Mouse (Mus musculus): ENCODE data around the gene Grik5.

The Grik5 gene

DNA sequence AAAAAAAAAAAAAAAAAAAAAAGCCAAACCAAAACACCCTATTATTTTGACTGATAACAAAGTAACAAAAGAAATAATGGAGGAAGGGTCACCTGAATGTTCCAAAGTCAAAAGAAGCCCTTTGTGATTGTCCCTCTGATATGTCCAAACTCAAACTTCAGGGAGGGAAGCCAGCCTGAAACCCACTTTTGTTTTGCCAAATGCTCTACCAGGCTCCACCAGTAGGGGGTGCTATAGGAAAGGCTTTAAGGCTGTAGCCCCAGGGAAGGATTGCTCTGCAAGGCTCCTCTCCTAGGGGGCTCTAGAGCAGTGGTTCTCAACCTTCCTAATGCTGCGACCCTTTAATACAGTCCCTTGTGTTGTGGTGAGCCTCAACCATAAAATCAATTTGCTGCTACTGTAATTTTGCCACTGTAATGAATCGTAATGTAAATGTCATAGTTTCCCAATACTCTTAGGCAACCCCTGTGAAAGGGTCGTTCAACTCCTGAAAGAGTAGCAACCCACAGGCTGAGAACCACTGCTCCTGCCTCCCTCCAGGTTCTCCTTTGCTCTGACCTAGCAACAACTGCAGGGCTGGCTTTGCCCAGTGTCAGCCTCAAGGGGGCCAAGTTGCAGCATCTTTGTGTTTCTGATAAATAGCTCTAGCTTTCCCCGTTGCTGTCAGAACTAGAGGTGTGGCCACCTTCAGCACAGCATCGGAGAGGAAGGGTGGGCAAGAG lies 42.0 kb downstream of the Grik5 start:
- peak; percentile 54 to 81 for DNase-seq

DNA sequence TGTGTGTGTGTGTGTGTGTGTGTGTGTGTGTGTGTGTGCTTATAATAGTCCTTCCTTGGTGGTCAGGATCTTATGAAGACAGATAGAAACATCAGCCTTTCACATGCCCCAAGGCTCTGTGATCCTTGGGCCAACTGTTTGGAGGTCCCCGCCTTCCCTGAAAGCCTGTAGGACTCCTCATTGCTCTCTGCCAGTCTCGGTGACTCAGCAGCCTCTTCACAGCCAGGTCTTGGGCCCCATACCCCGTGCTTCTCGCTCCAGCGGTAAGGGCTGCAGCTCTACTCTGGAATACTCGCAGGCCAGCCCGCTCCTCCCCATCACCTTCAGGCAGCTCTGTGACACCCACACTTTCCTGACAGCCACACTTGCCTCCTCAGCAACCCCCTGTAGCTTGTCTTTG lies 45.7 kb downstream of the Grik5 start:
- no peak for DNase-seq

DNA sequence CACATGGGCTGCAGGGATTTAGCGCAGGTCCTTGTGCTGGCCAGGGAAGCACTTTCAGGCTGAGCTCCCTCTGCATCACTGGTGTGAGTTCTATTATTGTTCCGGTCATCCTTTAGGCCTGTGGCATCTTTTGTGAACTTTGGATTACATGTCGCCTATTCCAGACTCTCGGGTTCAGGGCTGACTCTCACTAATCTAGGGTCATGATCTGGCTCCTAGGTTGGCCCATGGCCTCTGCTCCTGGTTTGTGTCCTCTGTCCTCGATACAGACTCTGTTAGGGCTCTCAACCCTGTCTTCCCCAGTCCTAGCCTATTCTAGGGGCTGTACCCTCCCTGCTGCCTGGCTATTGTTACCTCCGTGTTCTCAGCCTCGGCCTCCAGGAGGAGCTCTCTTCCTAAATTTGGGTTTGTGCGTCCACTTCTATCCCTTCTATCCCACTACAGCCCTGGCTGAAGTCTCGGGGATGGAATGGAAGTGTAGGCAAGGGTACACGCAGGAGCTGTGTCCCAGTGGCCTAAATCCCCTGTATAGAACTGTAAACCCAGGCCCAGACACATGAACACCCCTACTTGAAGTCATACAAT lies 46.2 kb downstream of the Grik5 start:
- peak in 1 of 2 experiments; percentile 34 for DNase-seq

DNA sequence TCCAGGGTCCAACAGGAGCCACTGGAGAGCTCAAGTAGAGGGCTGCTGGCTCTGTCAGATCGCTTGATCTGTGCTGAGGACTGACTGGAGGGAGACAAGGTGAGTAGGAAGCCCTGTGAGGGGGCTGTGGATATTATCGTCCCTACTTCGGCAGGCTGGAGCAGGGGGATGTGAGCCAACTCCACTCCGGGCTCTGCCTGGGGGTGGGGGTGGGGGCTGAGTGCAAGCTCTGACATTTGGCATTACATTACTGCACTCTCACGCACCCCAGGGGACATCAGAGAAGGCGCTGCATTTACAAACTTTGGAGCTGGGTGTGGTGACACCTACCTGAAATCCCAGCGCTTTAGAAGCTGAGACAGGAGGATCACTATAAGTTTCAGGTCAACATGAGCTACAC lies 60.6 kb downstream of the Grik5 start:
- DNase-seq: no peak

DNA sequence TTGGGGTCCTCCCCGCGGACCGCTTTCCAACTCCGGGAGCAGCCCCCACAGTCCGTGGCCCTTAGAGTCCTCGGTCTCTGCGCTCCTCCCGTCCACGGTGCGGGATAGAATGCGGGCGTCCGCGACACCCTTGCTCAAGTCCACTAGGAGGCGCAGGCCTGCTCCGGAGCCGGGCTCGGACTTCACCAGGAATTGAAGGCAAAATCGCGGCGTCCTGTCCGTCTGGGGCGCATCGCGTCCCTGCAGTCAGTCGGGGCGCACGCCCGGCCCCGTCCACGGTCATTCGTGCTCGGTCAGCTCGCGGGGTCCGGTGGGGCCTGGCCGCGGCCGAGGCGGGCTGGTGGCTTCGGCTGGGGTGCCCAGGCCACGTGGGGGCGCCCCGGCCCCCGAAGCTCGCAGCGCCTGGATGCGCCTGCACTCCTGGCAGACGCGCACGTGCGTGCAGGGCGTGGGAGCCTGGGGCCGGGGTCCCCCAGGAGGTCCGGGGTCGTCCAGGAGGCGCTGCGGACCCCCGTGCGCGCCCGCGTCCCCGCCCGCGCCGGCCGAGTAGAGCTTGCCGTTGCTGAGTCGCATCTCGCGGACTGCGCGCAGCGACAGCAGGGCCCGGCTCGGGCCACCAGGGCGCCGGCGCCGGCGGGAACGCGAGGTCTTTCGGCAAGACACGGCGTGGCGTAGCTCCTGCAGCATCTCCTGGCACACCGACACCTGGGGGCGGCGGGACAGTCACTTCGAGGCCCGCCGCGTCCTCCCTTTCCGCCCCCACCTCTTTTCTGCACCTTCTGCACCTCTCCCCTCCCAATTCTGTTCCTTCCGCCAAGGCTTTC lies 61.8 kb downstream of the Grik5 start:
- DNase-seq: peak; percentile 43 to 46

DNA sequence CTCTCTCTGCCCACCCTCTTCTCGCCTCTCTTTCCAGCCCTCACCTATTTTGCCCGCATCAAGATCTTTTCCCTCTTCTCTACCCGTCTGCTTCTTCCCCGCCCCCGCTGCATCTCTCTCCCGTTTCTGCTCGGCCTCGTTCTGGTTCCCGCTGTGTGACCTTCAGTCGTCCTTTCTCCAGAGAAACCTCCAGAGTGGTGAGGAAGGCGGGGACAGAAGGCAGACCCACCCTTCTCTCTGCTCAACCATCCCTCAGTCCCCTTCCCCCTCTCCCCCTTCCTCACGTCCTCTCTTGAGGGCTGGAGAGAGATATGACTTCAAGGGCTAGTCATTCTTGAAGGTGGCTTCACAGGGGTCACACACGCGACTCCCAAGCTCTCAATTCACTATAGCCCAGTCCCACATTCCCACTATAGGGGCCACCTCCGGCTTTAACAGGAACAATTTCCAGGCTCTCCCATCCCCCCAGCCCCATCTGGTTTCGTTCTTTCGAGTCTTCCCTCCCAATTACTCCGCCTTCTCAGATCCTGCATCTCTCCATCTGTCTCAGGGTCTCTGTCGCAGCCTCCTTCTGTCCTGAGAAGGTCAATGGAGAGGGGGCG lies 62.9 kb downstream of the Grik5 start:
- no peak for DNase-seq

DNA sequence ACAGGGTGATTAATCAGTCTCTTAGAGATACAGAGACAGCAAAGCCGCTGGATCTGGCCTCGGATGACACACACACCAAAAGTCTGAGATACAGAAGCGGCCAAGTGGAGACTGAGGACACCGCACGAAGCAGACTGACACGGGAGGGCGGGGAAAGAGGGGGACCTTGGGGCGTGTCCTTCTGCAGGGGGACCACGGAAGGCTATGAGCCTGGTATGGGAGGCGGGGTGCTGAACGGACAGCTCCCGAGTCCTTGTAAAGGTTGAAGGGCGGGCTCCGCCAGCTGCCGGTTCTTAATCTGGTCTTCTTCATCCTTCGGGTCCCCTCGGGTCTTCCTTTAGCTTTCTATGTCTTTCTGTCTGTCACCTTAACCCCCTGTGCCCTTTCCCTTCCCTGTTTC lies 63.5 kb downstream of the Grik5 start:
- DNase-seq: peak; percentile 71 to 76

DNA sequence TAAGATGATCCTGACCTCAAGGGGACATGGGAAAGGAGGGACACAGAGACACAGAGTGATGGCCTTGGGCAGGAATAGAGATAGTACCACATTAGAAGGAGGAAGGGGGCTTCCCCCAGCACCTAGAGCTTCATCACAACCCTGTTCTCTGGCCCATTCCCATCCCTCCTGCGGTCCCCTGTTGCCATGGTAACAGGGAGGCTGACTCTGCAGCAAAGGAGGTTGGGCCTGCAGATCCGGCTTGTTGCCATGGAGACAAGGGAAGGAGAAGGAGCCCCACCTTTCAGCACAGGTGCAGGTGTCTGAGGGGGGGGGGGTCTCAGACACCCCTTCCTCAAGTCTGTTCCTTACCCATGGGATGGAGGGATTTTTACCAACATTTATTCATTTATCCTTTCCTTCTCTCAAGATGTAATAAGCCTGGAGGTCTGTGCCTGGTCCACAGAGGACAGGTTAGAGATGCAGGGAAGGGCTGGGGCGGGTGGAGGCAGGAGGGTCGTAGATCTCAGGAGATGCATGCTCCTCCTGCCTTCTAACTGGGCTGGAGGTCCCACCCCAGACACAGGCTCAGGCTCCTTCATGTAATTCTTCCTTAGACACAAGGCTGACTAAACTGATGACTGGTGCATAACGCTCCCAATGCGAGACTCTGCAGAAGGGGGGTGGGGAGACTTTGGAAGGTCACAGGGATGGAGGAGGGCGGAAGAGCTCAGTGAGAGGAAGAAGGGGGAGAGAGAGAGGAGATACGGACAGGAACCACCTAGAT lies 64.4 kb downstream of the Grik5 start:
- no peak for DNase-seq

DNA sequence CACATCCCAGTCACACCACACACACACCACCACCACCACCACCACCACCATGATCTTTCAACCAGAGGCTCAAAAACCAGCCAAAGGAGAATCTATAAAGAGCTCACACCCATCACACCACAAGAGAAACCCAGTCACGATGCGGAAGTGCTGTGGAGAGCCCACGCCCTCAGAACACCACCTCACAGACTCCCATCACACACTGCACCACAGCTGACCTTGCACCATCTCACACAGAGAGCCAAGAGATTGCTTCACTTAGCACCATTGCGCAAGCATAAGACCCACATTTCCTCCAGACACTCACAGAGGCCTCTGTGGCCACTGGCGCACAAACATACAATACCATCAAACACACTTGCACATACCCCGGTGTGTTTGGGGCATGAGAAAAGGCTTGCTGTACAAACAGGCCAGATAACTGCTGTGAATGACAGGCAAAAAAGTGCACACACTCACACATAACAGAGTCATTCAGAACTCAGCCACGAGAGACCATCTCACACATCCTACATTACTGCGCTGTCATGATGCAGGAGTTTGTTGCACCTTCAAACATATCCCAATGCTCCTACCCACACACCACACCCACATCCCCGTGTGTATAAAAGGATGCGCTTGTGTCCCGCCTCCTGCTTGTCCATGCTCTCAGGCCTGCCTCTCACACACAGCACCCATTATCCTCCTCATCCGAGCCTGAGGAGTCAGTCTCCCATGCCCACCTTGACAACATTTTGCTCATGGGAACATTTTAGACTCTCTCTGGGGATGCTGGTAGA lies 65.4 kb downstream of the Grik5 start:
- DNase-seq: no peak

DNA sequence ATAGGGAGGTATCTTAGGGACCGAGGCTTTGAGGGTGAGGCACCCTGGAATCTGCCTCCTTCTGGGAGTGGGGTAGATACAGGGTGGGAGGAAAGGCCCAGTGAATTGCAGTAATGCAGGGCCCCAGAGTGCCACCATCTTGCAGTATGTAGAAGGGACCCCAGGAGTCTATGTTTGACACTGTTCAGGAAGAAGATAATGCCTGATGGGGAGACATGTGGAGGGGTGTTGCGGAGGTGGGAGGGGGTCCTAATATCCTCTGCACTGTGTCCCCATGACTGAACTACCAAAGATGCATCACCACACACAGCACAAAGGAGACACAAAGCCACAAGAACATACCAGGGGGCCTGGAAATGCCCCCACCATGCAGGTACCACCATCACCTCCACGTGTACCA lies 66.0 kb downstream of the Grik5 start:
- peak in 1 of 2 experiments; percentile 20 for DNase-seq

DNA sequence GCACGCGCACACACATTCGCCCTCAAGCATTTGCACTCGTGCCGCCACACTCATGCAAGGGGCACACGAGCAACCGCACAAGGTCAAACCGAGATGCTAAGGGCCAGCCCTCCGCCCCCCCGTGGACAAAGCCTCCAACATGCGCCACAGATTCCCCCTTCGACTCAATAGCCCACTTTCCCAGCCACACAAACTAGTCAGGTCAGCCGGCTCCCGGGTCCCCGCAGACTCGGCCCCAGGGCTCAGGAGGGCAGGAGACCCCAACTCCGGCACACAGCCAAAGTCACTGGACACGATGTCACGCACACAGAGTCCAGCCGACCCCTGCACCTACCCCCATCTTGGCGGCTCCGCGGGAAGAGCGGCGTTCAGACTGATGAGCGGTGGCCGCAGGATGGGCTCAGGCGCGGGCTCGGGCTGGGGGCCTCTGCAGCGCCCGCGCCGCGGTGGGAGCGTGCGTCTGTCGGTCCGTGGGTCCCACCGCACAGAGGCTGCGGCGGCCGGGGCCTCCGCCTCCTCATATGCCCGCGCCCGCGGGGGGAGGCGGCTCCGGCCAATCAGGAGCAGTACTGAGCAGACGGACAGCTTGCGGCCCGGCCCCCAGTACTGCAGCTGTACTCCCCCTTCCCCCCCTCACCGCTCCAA lies 66.6 kb downstream of the Grik5 start, which contains the start of gene Atp1a3:
Atp1a3 (minus strand) TSS at position 538 of the 645 bp plus-strand sequence.
- no peak for DNase-seq

DNA sequence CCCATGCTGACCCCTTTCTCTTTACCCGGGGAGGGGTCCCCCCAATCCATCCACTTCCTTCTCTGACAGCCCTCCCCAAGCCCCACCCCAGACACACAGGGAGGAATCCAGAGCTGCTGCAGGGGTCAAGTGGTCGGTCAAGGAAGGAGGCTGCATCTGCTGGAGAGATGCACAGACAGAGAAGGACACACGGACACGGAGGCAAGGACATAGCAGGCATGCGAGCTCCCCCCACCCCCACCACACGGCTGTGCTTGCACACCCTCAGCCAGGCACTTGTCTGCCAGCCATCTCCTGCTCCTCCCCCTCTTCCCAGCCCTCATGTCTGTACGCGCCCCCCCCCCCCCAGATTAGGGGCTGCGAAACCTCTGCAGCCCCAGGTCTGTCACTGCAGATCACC lies 67.3 kb downstream of the Grik5 start:
- no peak for DNase-seq

DNA sequence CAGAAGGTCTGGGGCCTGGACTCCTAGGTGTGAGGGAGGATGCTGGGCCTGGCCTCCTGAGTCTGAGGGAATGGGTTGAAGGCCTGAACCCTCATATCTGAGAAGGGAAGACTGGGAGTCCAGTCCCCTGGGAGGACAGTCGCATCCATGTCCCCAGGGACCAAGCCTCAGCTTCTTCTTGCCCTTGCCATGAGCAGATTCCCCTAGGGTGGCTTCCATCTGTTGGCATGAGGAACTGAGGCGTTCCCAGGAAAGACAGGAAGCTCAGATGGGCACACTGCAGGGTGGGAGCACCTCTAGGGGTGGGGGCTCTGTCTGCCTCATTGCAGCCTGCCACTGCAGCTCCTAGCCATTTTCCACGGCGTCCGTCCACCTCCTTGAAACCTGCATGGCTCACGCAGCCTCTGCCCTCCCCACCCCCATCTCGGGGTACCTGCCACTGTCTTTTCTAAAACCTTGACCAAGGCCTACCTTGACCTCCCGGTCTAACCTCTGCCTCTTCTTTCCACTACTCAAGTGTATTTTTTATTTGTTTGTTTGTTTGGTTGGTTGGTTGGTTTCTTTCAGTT lies 68.2 kb downstream of the Grik5 start:
- no peak for DNase-seq

DNA sequence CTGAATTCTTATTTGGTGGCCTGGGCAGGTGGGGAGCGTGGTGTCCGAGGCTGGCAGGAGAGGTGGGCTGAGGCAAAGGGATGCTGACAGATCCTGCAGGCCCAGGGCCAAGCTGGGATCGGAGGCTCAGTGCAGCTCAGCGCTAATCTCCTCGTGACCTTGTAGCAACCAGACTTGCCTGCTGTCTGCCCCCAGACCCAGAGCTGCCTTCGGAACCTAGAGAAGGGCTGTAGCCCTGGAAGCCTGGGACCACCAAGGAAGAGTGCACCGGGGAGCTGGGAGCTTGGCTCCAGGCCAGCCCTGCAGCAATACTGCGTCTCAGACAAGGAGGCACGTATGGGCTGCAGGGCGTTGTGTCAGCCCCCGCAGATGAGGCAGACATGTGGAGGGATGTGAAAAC lies 68.9 kb downstream of the Grik5 start:
- no peak for DNase-seq

DNA sequence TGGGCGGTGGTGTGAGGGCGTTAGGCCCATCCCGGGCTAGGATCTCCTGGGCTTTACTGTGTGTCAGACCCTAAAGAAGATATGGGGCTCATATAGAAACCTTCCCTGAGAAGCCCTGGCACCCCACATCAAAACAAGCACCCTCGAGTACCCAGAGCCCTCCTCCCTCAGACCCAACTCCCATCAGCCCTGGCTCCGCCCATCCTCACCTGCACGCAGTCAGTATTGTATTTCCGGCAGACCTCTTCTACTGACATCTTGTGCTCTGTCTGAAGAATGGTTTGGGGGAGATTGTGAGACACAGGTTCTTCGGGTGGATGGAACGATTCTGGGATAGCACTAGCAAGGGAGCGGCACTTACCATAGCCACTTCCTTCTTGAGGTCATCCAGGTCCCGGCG lies 71.4 kb downstream of the Grik5 start:
- no peak for DNase-seq

DNA sequence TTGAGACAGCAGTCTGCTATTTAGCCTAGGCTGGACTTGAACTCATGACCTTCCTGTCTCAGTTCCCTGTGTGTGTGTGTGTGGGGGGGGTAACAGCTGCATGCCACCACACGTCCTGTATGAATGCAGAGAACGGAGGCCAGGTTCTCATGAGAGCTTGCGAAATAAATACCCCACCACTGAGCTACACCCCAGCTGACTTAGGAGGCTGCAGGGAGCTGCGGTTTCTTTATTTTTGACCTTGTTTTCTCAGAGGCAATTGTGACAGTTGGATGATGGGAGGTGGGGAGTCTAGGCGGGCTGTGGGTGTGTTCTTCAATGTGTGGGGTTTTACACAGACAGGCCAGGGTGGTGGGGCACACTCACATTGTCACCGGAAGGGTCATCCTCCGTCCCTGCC lies 71.9 kb downstream of the Grik5 start:
- DNase-seq: no peak

DNA sequence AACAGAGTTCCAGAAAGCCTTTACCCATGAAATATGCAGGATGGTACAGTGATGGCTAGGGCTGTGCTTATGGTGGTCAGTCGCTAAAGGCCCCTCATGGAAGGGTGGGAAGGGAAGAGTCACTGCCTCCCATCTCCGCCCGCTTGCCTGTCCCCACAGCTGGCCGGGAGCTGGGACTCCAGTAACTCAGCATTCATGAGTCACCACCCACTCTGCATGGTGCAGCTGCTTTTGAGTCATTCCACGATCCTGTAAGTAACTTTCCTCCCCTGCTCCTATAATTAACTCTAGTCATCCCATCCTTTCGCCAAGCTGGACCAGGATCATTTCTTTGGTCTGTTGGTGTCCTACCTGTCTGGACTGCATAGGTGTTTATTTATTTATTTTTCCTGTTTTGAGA lies 79.1 kb downstream of the Grik5 start:
- DNase-seq: no peak

DNA sequence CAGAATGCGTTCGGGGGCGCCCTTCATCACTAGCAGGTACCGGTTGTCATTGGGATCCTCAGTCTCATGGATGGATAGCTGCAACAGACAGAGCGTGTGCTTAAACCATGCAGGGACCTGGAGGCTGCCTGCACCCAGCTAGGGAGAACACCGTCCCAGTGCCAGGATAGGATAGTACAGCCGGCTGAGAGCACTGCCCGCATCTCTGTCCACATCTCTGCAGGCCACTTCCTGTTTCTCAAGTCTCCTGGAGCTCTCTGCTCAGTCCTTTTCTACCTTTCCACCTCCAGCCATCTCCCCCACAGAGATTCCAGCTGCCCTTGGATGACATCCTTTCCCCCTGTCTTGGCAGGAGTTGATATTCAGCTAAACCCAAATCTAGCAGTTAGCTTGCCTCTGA lies 81.7 kb downstream of the Grik5 start:
- no peak for DNase-seq

DNA sequence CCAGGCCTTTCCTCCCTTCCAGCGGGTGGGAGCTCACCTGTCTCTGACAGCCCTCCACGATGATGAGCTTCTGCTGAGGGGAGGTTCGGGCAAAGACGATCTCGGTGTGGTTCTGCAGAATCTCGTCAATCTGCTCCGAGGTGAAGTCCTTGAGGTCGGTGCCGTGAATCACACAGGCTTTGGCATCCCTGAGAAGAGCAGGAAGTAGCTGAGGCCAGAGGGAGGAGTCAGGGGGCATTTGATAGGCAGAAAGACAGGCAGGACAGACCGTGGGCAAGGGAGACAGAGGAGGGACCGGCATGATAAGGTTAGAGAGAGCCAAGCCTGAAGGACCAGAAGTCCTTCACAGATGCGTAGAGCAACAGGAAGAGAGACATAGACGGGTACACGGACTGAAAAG lies 84.2 kb downstream of the Grik5 start:
- DNase-seq: no peak

DNA sequence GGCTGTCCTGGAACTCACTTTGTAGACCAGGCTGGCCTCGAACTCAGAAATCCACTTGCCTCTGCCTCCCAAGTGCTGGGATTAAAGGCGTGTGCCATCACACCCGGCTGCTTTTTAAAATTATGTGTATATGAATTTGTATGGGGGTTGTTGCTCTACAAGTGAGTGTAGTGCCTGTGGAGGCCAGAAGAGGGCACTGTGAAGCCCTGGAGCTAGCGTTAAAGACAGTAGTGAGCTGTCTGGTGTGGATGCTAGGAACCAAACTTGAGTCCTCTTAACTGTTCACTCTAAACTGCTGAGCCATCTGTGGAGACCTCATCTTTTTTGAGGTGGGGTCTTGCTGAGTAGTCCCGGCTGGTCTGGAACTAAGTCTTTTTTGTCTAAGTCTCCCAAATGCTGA lies 86.3 kb downstream of the Grik5 start:
- no peak for DNase-seq

DNA sequence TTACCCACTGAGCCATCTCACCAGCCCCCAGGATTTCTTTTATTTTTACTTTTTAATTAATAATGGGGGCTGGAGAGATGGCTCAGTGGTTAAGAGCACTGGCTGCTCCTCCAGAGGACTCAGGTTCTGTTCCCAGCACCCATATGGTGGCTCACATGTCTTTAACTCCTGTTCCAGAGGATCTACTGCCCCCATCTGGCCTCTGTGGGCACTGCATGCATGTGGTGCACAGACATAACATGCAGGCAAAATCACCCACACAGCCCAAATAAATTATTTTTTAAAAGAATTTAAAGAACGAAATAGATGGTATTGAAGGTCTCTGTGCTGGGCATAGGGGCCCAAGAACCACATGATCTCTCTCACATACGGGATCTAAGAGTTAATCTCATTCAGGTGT lies 87.8 kb downstream of the Grik5 start:
- no peak for DNase-seq

Measured in kidney, postnatal 25 days (tissue).